11 mouse cellular contexts compared by ENCODE assay signal in genomic region chr8:118162171-118162570, GRCm38 (mm10).
DNase-seq lines count a peak whose midpoint lies in the region; ATAC-seq lines count a peak whose summit lies in the region.
"Had no signal": no experiment of that assay in that cellular context is flagged by ENCODE, and none has a peak within 500 bp of the region (broad histone marks: within the 10 kb centered on the region; RNA-seq: fewer than 3 reads in every experiment).

No protein-coding gene starts in this region.

- H3K9ac ChIP-seq in forebrain, embryonic 13.5 days = no peak overlapping the region
- no peak overlapping the region for H3K9ac ChIP-seq in forebrain, embryonic 12.5 days
- H3K9ac ChIP-seq in midbrain, embryonic 16.5 days (ENCODE audit: low read depth, low read length) = no peak overlapping the region

- DNase-seq in midbrain, embryonic 10.5 days (ENCODE audit: low spot score) = no peak
- peak; percentile 45 to 57 for DNase-seq in layer of hippocampus, postnatal 10 days (ENCODE audit: low spot score in 2 of 2)
- DNase-seq in skeletal muscle tissue, adult 2 months (ENCODE audit: low read depth, low spot score) = peak; percentile 8
- DNase-seq in thymus, postnatal 14 days = no peak
- no peak for DNase-seq in adrenal gland, adult 2 months
- DNase-seq: B cell, adult 2 months; kidney, adult 18-20 months; lung, postnatal 14 days had no signal

- no peaks in the 10 kb centered on the region for H3K9me3 ChIP-seq in forebrain, embryonic 13.5 days (replicated peaks)
- no peaks in the 10 kb centered on the region for H3K9me3 ChIP-seq in forebrain, embryonic 12.5 days
- no peaks in the 10 kb centered on the region for H3K9me3 ChIP-seq in midbrain, embryonic 16.5 days (replicated peaks; ENCODE audit: control insufficient read depth, low read length, poor library complexity, severe bottlenecking)
- H3K9me3 ChIP-seq in midbrain, embryonic 10.5 days (replicated peaks) = no peaks in the 10 kb centered on the region

- WGBS in forebrain, embryonic 13.5 days = 40% methylated on average over 10 of the region's 10 CpGs
- 62% methylated on average over 10 of the region's 10 CpGs for WGBS in forebrain, embryonic 12.5 days
- WGBS in midbrain, embryonic 16.5 days = 54% methylated on average over 10 of the region's 10 CpGs
- WGBS in midbrain, embryonic 10.5 days = 88% methylated on average over 10 of the region's 10 CpGs

- no peaks in the 10 kb centered on the region for H3K36me3 ChIP-seq in forebrain, embryonic 13.5 days (ENCODE audit: poor library complexity, severe bottlenecking)
- no peaks in the 10 kb centered on the region for H3K36me3 ChIP-seq in forebrain, embryonic 12.5 days (replicated peaks)
- H3K36me3 ChIP-seq in midbrain, embryonic 16.5 days (ENCODE audit: control insufficient read depth, insufficient read depth, low read length) = no peaks in the 10 kb centered on the region
- no peaks in the 10 kb centered on the region for H3K36me3 ChIP-seq in midbrain, embryonic 10.5 days

- H3K4me2 ChIP-seq in forebrain, embryonic 13.5 days = no peak overlapping the region
- H3K4me2 ChIP-seq in forebrain, embryonic 12.5 days = no peak overlapping the region
- no peak overlapping the region for H3K4me2 ChIP-seq in midbrain, embryonic 16.5 days (ENCODE audit: low read length)

- peak; percentile 68; the same call in 1 of the 2 replicates for ATAC-seq in forebrain, embryonic 13.5 days
- ATAC-seq in forebrain, embryonic 12.5 days (ENCODE audit: low FRiP score) = no peak
- ATAC-seq in midbrain, embryonic 16.5 days = 0 out of 2 replicates have a peak, but pooled peaks have one; percentile 56

- H3K27me3 ChIP-seq in forebrain, embryonic 13.5 days = no peaks in the 10 kb centered on the region
- H3K27me3 ChIP-seq in forebrain, embryonic 12.5 days = no peaks in the 10 kb centered on the region
- H3K27me3 ChIP-seq in midbrain, embryonic 16.5 days (ENCODE audit: control insufficient read depth, insufficient read depth, low read depth, low read length) = no peaks in the 10 kb centered on the region
- H3K27me3 ChIP-seq in midbrain, embryonic 10.5 days (ENCODE audit: low read depth, poor library complexity, severe bottlenecking) = no peaks in the 10 kb centered on the region

- no peak overlapping the region for H3K4me3 ChIP-seq in forebrain, embryonic 13.5 days
- no peak overlapping the region for H3K4me3 ChIP-seq in forebrain, embryonic 12.5 days (replicated peaks)
- no peak overlapping the region for H3K4me3 ChIP-seq in midbrain, embryonic 16.5 days (ENCODE audit: low read depth, low read length)
- no peak overlapping the region for H3K4me3 ChIP-seq in midbrain, embryonic 10.5 days

- peaks cover 15% of the 10 kb centered on the region; the same call in 1 of the 2 replicates for H3K4me1 ChIP-seq in forebrain, embryonic 13.5 days
- peaks cover 3% of the 10 kb centered on the region; the same call in 1 of the 2 replicates for H3K4me1 ChIP-seq in forebrain, embryonic 12.5 days
- H3K4me1 ChIP-seq in midbrain, embryonic 16.5 days (ENCODE audit: control insufficient read depth, insufficient read depth, low read length) = no peaks in the 10 kb centered on the region
- H3K4me1 ChIP-seq in midbrain, embryonic 10.5 days = no peaks in the 10 kb centered on the region

- H3K27ac ChIP-seq in forebrain, embryonic 13.5 days = no peak overlapping the region
- no peak overlapping the region for H3K27ac ChIP-seq in forebrain, embryonic 12.5 days
- no peak overlapping the region for H3K27ac ChIP-seq in midbrain, embryonic 16.5 days (ENCODE audit: low read length)
- no peak overlapping the region for H3K27ac ChIP-seq in midbrain, embryonic 10.5 days (replicated peaks)

Comparison
In these comparisons a context has a peak if more than half of its experiments do, and no peak if none do; other contexts are left out.
1. DNase-seq: peak in layer of hippocampus, postnatal 10 days (2 of 2) and skeletal muscle tissue, adult 2 months (single experiment); none in midbrain, embryonic 10.5 days (single experiment), thymus, postnatal 14 days (single experiment) and adrenal gland, adult 2 months (single experiment).